Mouse (Mus musculus): Measurements from ENCODE around the gene Lyrm4. TPM values are rescaled to one million over a fixed set of nuclear protein-coding genes. Genes with fewer than 3 reads are reported as not detected.

Lyrm4 gene
- polyA plus RNA-seq, 1 experiment = 11.9 TPM

- Histone ChIP-seq H3K4me1 (ENCODE audit: control insufficient read depth, insufficient read depth, insufficient read length, low read length) (no peaks in the 10 kb centered on the region), H3K4me3 (ENCODE audit: insufficient read depth, low read depth, low read length) (no peak overlapping the region), H3K27ac (replicated peaks; ENCODE audit: low read depth, low read length) (no peak overlapping the region)
Observed at GRCm38 (mm10) chr13:35946659-35947353, 170.5 kb downstream of the Lyrm4 start.

- no peak overlapping the region for H3K4me3 ChIP-seq (ENCODE audit: insufficient read depth, low read depth, low read length)
- H3K27ac ChIP-seq (replicated peaks; ENCODE audit: low read depth, low read length) = no peak overlapping the region
Observed at GRCm38 (mm10) chr13:35940934-35941333, 176.4 kb downstream of the Lyrm4 start.

GRCm38 (mm10) chr13:35939871-35940665, 177.3 kb downstream of the Lyrm4 start:
- Histone ChIP-seq H3K4me3 (ENCODE audit: insufficient read depth, low read depth, low read length) (no peak overlapping the region), H3K27ac (replicated peaks; ENCODE audit: low read depth, low read length) (no peak overlapping the region), H3K4me1 (ENCODE audit: control insufficient read depth, insufficient read depth, insufficient read length, low read length) (no peaks in the 10 kb centered on the region)

More at GRCm38 (mm10) chr13:35940934-35941333, 176.4 kb downstream of the Lyrm4 start:
- H3K4me1 ChIP-seq (ENCODE audit: control insufficient read depth, insufficient read depth, insufficient read length, low read length) = no peaks in the 10 kb centered on the region

- Histone ChIP-seq H3K27ac (replicated peaks; ENCODE audit: low read depth, low read length) (no peak overlapping the region), H3K4me1 (ENCODE audit: control insufficient read depth, insufficient read depth, insufficient read length, low read length) (no peaks in the 10 kb centered on the region), H3K4me3 (ENCODE audit: insufficient read depth, low read depth, low read length) (no peak overlapping the region)
Observed at GRCm38 (mm10) chr13:35937991-35938390, 179.3 kb downstream of the Lyrm4 start.

Other genes with a start within 250 kb of the Lyrm4 start
- gene Rpp40, start 211.2 kb downstream of the Lyrm4 start, polyA plus RNA-seq (2012; ENCODE audit: insufficient read depth, insufficient read length, missing spikeins) = 21.2 and 30.9 TPM in 2 replicates
- not detected in 2 replicates for gene Ppp1r3g, start 158.7 kb downstream of the Lyrm4 start, polyA plus RNA-seq (2012; ENCODE audit: insufficient read depth, insufficient read length, missing spikeins)
- gene Fars2, start 114 bp downstream of the Lyrm4 start, polyA plus RNA-seq (2012; ENCODE audit: insufficient read depth, insufficient read length, missing spikeins) = 91.4 and 117 TPM in 2 replicates

Data from brown adipose tissue, adult 24 weeks (tissue).